Mouse (Mus musculus) gastrocnemius, adult 2 months (tissue): Measurements from ENCODE around the gene Msantd4. TPM values are rescaled to one million over a fixed set of nuclear protein-coding genes. Genes with fewer than 3 reads are reported as not detected.
"Not testable (repeated sequence)": the region's sequence is repeated elsewhere in the genome, so short reads cannot be mapped to it uniquely, and the experiment has no call there.

Experiments
- DNase-seq: peaks from one replicate; pipeline ENCODE4 v3.0.0; 2022
- H3K27ac ChIP-seq: fragments of 200-600 bp; 2 replicates; pipeline ENCODE4 v1.8.1; 2022; ENCODE audit warnings: mild to moderate bottlenecking
- H3K4me3 ChIP-seq: fragments of 200-600 bp; 2 replicates; pipeline ENCODE4 v1.8.1; 2022; ENCODE audit warnings: mild to moderate bottlenecking, moderate library complexity
- CTCF ChIP-seq: fragments of 200-600 bp; IDR thresholded peaks from 2 replicates; pipeline ENCODE4 v1.8.1; 2022; ENCODE audit warnings: antibody characterized with exemption, mild to moderate bottlenecking, moderate library complexity
- intact Hi-C: fragments of 180-260 bp; cut with DNase I; formaldehyde crosslinking; loops from one replicate; pipeline ENCODE4 v1.15.1; 2025
- long read RNA-seq, 2 experiments: library from polyadenylated mRNA; stranded (forward); transcript quantifications; one replicate each; pipeline ENCODE4 v2.0.0; 2021
- microRNA-seq: library from miRNA; unstranded; fragments of <30 nt; microRNA quantifications from one replicate; pipeline ENCODE4 v1.2.0, GENCODE M21; 2021
- total RNA-seq, 2 experiments: library from RNA; stranded (reverse); gene quantifications; 2 replicates each; pipeline ENCODE4 v1.2.3; 2021

The Msantd4 gene
- total RNA-seq, result 10 to 100 TPM; 29.4 to 36.8 TPM
- long read RNA-seq, experiment 1, transcript Msantd4-202 (3 exons, 2,800 nt), result major isoform, 34 of 43 reads
- long read RNA-seq, experiment 1, transcript Msantd4-201 (2 exons, 2,731 nt), result minor isoform, 6 of 43 reads
- long read RNA-seq, experiment 1, partial matches to known transcripts, result 3 of 43 reads
- long read RNA-seq, experiment 1, other reads (novel, unspliced or antisense), result 0 of 43 reads
- long read RNA-seq, experiment 2, transcript Msantd4-201 (2 exons, 2,731 nt), result minor isoform, 5 of 40 reads
- long read RNA-seq, experiment 2, transcript Msantd4-202 (3 exons, 2,800 nt), result major isoform, 32 of 40 reads
- long read RNA-seq, experiment 2, partial matches to known transcripts, result 3 of 40 reads
- long read RNA-seq, experiment 2, other reads (novel, unspliced or antisense), result 0 of 40 reads

DNA sequence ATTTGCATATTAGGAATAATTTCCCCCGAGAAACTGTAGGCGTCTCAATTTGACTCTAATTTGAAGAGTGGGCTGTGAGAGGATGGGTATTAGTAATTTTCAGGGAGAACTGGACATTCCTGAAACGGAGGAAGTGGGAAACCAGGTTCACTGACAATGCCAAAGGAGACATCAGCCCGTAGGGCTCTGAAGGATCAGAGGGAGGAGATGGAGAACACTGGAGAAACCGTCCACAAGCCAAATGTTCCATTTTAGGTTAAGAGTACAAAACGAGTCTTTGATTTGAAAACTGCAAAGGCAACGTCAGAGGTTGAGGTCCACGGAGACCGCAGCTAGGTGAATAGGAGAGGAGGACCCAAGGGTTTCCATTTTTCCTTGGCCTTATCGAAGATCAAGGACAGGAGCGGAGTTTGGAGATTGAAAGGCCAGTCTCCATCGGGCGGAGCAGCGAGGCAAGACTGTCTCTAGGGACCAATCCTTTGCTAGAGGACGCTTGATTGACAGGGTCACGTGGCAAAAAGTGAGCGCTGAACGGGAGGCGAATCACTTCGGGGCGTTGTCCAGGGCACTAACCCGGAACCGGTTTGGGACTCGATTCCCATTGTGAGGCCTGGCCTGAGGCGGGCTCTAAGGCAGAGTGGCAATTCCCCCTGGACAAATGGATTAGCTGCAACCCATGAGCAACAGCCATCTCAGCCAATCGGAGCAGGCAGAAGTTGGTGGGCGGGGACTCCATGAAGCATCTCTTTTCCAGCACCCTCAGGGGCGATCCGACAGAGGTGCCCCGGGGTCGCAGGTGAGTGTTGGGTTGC lies at the start of gene Msantd4:
Gene Msantd4 (plus strand): TSS at position 735 of the 812 bp plus-strand sequence.
- peak; percentile 98 for DNase-seq
- Histone ChIP-seq H3K27ac (peak within 1 kb of the TSS; percentile 90), H3K4me3 (peak within 1 kb of the TSS; percentile 79)
- TF ChIP-seq CTCF, result no peak
- intact Hi-C loops, result loop anchor here (2.0 to 5.0 kb wide), 2 partner anchors 67 to 974 kb away; partner anchors contain the start of genes Aasdhppt, Cwf19l2 and Kbtbd3

DNA sequence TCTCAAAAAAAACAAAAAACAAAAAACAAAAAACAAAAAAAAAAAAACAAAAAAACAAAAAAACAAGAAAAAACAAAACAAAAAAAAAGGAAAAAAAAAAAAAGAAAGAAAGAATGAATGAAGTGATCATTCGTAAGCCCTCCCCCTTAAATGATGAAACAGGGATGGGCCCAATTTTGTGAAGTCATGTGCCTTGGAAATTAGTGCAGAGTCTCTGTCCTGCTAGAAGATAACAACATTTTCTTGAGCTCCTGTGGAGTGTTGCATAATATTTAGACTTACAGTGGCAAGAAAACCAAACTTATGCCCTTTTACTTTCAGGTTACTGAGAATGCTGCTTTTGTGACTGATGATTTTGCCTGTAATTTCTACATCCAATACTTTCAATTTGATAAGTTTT lies 23.2 kb upstream of the Msantd4 start:
- Histone ChIP-seq H3K27ac (no peak overlapping the region), H3K4me3 (no peak overlapping the region)
- no peak for TF ChIP-seq CTCF
- no peak for DNase-seq
- intact Hi-C loops, result no loop called here

DNA sequence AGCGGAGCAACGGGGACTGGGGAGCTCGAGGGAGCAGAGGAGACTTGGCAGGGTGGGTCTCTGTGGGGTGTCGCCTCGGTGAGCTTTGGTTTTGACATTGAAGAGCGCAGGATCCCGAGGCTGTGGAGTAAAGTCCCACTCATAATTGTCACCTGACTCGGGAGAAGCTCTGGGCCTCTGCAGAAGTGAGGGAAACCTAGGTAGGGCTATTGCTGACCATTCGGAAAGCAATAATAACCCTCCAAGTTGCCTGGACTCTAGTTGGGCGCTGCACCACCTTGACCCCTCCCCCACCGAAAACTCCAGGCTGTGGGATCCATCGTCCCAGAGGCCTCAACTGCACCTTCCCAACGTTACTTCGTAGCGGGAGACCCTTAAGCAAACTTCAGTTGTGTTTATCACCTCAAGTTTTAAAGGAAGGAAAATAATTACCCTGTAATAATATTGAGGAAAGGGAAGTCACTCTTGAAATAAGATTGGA lies 318 bp downstream of the Msantd4 start:
- no peak for TF ChIP-seq CTCF
- peak overlapping the region; percentile 79 for H3K4me3 ChIP-seq
- peak overlapping the region; percentile 86 for H3K27ac ChIP-seq
- intact Hi-C loops, result loop anchor here (2.0 to 5.0 kb wide), 2 partner anchors 68 to 974 kb away; partner anchors contain the start of genes Aasdhppt, Cwf19l2 and Kbtbd3
- no peak for DNase-seq

DNA sequence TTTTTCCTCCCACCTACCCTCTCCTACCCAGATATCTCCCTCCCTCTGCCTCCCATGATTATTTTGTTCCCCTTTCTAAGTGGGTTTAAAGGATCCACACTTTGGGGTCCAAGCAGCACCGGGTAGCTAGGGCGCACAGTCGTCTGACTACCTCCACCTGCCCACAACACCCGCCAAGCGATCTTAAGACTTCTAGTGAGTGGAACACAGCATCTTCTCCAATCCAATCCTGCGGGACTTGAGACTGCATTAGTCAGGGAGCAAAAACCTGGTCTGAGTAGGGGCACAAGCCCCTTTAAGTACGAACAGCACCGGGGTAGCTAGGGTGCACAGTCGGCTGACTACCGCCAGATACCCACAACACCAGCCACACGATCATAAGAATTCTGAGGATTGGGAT lies 24.4 kb downstream of the Msantd4 start:
- intact Hi-C loops, DNase-seq, H3K4me3 ChIP-seq, H3K27ac ChIP-seq: not testable (repeated sequence)

Small RNA genes lying within 50 kb of the gene (microRNA-seq; reads per million reads assigned to microRNA genes)
- not detected for gene Gm23992

Other genes with a start within 250 kb of the Msantd4 start
- 10 to 100 TPM; 11.1 to 13.6 TPM for gene Aasdhppt, start 67.1 kb upstream of the Msantd4 start, total RNA-seq
- 1 to 10 TPM; 4.7 to 5.7 TPM for gene Kbtbd3, start 66.7 kb upstream of the Msantd4 start, total RNA-seq